Mouse (Mus musculus): ENCODE results near the gene Cx3cr1. TPM values are rescaled to one million over a fixed set of nuclear protein-coding genes. Genes with fewer than 3 reads are reported as not detected.

The Cx3cr1 gene
- polyA plus RNA-seq, 1 experiment from 2014 or later, result 8.0 TPM

GRCm38 (mm10) chr9:120101165-120101564, 31.5 kb upstream of the Cx3cr1 start:
- H3K4me3 ChIP-seq, result no peak overlapping the region
- no peak overlapping the region for H3K27ac ChIP-seq
- H3K4me2 ChIP-seq (replicated peaks), result no peak overlapping the region
- H3K36me3 ChIP-seq, result no peaks in the 10 kb centered on the region
- 89% methylated on average over 2 of the region's 2 CpGs for WGBS
- ATAC-seq (ENCODE audit: insufficient number of reproducible peaks, insufficient read depth, low FRiP score, low TSS enrichment), result no peak
- no peaks in the 10 kb centered on the region for H3K27me3 ChIP-seq
- no peaks in the 10 kb centered on the region for H3K4me1 ChIP-seq
- H3K9me3 ChIP-seq, result no peaks in the 10 kb centered on the region; the same call in 1 of the 2 replicates
- no peak overlapping the region for H3K9ac ChIP-seq

GRCm38 (mm10) chr9:120099304-120099703, 29.6 kb upstream of the Cx3cr1 start:
- Histone ChIP-seq H3K36me3 (no peaks in the 10 kb centered on the region), H3K27ac (no peak overlapping the region), H3K9me3 (no peaks in the 10 kb centered on the region; the same call in 1 of the 2 replicates), H3K4me1 (no peaks in the 10 kb centered on the region), H3K27me3 (no peaks in the 10 kb centered on the region), H3K4me2 (replicated peaks) (no peak overlapping the region), H3K9ac (no peak overlapping the region), H3K4me3 (no peak overlapping the region)
- 89% methylated on average over 8 of the region's 8 CpGs for WGBS
- ATAC-seq (ENCODE audit: insufficient number of reproducible peaks, insufficient read depth, low FRiP score, low TSS enrichment), result no peak

GRCm38 (mm10) chr9:120098682-120099081, 29.0 kb upstream of the Cx3cr1 start:
- no peak overlapping the region for H3K27ac ChIP-seq
- WGBS, result 18% methylated on average over 7 of the region's 7 CpGs
- no peaks in the 10 kb centered on the region for H3K27me3 ChIP-seq
- no peaks in the 10 kb centered on the region for H3K36me3 ChIP-seq
- H3K4me2 ChIP-seq (replicated peaks), result no peak overlapping the region
- H3K9ac ChIP-seq, result no peak overlapping the region
- no peak for ATAC-seq (ENCODE audit: insufficient number of reproducible peaks, insufficient read depth, low FRiP score, low TSS enrichment)
- no peak overlapping the region for H3K4me3 ChIP-seq
- no peaks in the 10 kb centered on the region for H3K4me1 ChIP-seq
- H3K9me3 ChIP-seq, result no peaks in the 10 kb centered on the region; the same call in 1 of the 2 replicates

- WGBS, result 64% methylated on average over 7 of the region's 7 CpGs
- Histone ChIP-seq H3K4me1 (no peaks in the 10 kb centered on the region), H3K9ac (no peak overlapping the region), H3K27me3 (no peaks in the 10 kb centered on the region), H3K9me3 (no peaks in the 10 kb centered on the region), H3K27ac (no peak overlapping the region), H3K4me3 (no peak overlapping the region), H3K4me2 (replicated peaks) (no peak overlapping the region), H3K36me3 (no peaks in the 10 kb centered on the region)
- no peak for ATAC-seq (ENCODE audit: insufficient number of reproducible peaks, insufficient read depth, low FRiP score, low TSS enrichment)
These were observed 26.2 kb upstream of the Cx3cr1 start for GRCm38 (mm10) chr9:120095886-120096285.

- 84% methylated on average over 13 of the region's 13 CpGs for WGBS
- no peak overlapping the region for H3K9ac ChIP-seq
- H3K9me3 ChIP-seq, result peaks cover 5% of the 10 kb centered on the region; the same call in 1 of the 2 replicates
- no peaks in the 10 kb centered on the region for H3K27me3 ChIP-seq
- H3K4me3 ChIP-seq, result no peak overlapping the region
- no peaks in the 10 kb centered on the region for H3K36me3 ChIP-seq
- no peak for ATAC-seq (ENCODE audit: insufficient number of reproducible peaks, insufficient read depth, low FRiP score, low TSS enrichment)
- no peaks in the 10 kb centered on the region for H3K4me1 ChIP-seq
- H3K27ac ChIP-seq, result no peak overlapping the region
- no peak overlapping the region for H3K4me2 ChIP-seq (replicated peaks)
These were observed 24.0 kb upstream of the Cx3cr1 start for GRCm38 (mm10) chr9:120093701-120094100.

- ATAC-seq (ENCODE audit: insufficient number of reproducible peaks, insufficient read depth, low FRiP score, low TSS enrichment), result no peak
- 74% methylated on average over 5 of the region's 5 CpGs for WGBS
- H3K27ac ChIP-seq, result no peak within 1 kb of the TSS
These were observed 22.1 kb upstream of the Cx3cr1 start, which contains the start of gene Ccr8 for GRCm38 (mm10) chr9:120091696-120092238. Ccr8 (plus strand) TSS chr9:120092114.

DNA sequence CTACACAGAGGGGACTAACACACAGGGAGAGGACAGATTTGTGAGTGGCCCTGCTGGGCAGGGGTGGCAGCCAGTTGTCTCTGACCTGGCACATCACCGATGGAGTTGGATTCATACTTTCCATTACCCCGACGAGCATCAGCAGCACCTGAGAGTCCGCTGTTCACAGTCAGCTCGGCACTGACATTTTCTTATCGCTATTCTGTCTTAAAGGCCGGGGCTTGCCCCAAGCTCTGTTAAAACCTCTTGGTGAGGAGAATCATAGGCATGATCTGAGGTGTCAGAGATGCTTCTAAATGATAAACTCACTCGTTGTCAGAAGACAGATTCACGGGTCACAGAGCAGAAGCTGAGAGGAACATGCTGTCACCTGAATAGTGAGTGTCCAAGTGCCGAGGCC, 21.4 kb upstream of the Cx3cr1 start:
- H3K4me3 ChIP-seq, result no peak overlapping the region
- H3K36me3 ChIP-seq, result no peaks in the 10 kb centered on the region
- no peaks in the 10 kb centered on the region for H3K27me3 ChIP-seq
- H3K4me2 ChIP-seq (replicated peaks), result no peak overlapping the region
- no peak overlapping the region for H3K27ac ChIP-seq
- H3K9ac ChIP-seq, result no peak overlapping the region
- H3K4me1 ChIP-seq, result no peaks in the 10 kb centered on the region
- 87% methylated on average over 10 of the region's 10 CpGs for WGBS
- no peak for ATAC-seq (ENCODE audit: insufficient number of reproducible peaks, insufficient read depth, low FRiP score, low TSS enrichment)
- H3K9me3 ChIP-seq, result peaks cover 5% of the 10 kb centered on the region; the same call in 1 of the 2 replicates

More at GRCm38 (mm10) chr9:120091696-120092238, 22.1 kb upstream of the Cx3cr1 start, which contains the start of gene Ccr8:
- Histone ChIP-seq H3K9ac (no peak within 1 kb of the TSS), H3K4me2 (replicated peaks) (no peak within 1 kb of the TSS), H3K4me3 (no peak within 1 kb of the TSS), H3K9me3 (peaks cover 5% of the 10 kb centered on the region; the same call in 1 of the 2 replicates), H3K36me3 (no peaks in the 10 kb centered on the region), H3K4me1 (no peaks in the 10 kb centered on the region), H3K27me3 (no peaks in the 10 kb centered on the region)

DNA sequence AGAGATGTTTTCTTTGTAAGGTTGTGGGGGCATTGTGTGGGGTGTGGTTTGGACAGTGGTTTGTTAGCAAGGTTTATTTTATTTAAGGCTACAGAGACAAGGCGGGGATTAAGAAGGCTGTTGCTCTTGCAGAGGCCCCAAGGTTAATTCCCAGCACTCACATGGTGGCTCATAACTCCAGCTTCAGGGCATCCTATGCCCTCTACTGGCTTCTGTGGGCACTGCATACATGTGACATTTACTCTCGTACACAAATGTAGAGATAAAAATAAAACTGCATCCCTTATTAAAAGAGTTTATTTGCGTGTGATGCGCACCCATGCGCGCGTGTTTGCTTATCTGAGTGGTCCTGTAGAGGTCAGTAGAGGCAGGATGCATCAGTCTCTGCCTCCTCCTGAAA, 19.4 kb upstream of the Cx3cr1 start:
- Histone ChIP-seq H3K36me3 (no peaks in the 10 kb centered on the region), H3K4me2 (replicated peaks) (no peak overlapping the region), H3K27ac (no peak overlapping the region), H3K4me1 (no peaks in the 10 kb centered on the region), H3K4me3 (no peak overlapping the region), H3K9me3 (peaks cover 5% of the 10 kb centered on the region; the same call in 1 of the 2 replicates), H3K27me3 (peaks cover 4% of the 10 kb centered on the region; the same call in 1 of the 2 replicates), H3K9ac (no peak overlapping the region)
- no peak for ATAC-seq (ENCODE audit: insufficient number of reproducible peaks, insufficient read depth, low FRiP score, low TSS enrichment)
- WGBS, result 84% methylated on average over 7 of the region's 7 CpGs

DNA sequence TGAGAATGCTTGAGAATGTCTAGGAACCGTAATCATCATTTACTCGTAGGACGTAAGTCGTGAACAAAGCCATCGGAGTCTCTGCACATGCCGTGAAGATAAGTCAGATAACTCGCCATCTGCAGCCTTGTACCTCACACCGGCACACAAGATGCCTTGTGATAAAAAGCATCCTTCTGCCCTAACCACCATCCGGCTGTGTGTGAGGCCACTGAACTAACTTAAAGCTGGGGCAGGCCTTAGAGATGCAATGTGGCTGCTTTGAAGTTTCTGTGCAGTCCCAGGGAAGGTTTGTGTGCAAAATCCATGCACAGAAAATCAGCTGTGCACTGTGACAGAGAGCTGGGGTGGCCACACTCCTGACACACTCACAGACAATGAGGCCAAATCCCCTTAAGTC, 14.7 kb upstream of the Cx3cr1 start:
- peaks cover 5% of the 10 kb centered on the region; the same call in 1 of the 2 replicates for H3K9me3 ChIP-seq

GRCm38 (mm10) chr9:120083158-120083894, 13.6 kb upstream of the Cx3cr1 start:
- H3K9ac ChIP-seq, result no peak overlapping the region
- 80% methylated on average over 18 of the region's 18 CpGs for WGBS

More for the DNA sequence above, 14.7 kb upstream of the Cx3cr1 start:
- WGBS, result 83% methylated on average over 9 of the region's 9 CpGs
- Histone ChIP-seq H3K4me2 (replicated peaks) (no peak overlapping the region), H3K27me3 (peaks cover 4% of the 10 kb centered on the region; the same call in 1 of the 2 replicates), H3K9ac (no peak overlapping the region), H3K27ac (no peak overlapping the region), H3K36me3 (no peaks in the 10 kb centered on the region), H3K4me1 (no peaks in the 10 kb centered on the region), H3K4me3 (no peak overlapping the region)
- no peak for ATAC-seq (ENCODE audit: insufficient number of reproducible peaks, insufficient read depth, low FRiP score, low TSS enrichment)

GRCm38 (mm10) chr9:120082691-120083090, 13.0 kb upstream of the Cx3cr1 start:
- H3K9ac ChIP-seq, result no peak overlapping the region
- H3K9me3 ChIP-seq, result no peaks in the 10 kb centered on the region
- no peak overlapping the region for H3K4me2 ChIP-seq (replicated peaks)
- no peaks in the 10 kb centered on the region for H3K36me3 ChIP-seq
- H3K4me1 ChIP-seq, result no peaks in the 10 kb centered on the region
- no peak overlapping the region for H3K27ac ChIP-seq
- H3K4me3 ChIP-seq, result no peak overlapping the region
- H3K27me3 ChIP-seq, result peaks cover 4% of the 10 kb centered on the region; the same call in 1 of the 2 replicates
- no peak for ATAC-seq (ENCODE audit: insufficient number of reproducible peaks, insufficient read depth, low FRiP score, low TSS enrichment)
- 83% methylated on average over 4 of the region's 4 CpGs for WGBS

More at GRCm38 (mm10) chr9:120083158-120083894, 13.6 kb upstream of the Cx3cr1 start:
- no peak overlapping the region for H3K27ac ChIP-seq
- no peak for ATAC-seq (ENCODE audit: insufficient number of reproducible peaks, insufficient read depth, low FRiP score, low TSS enrichment)
- H3K36me3 ChIP-seq, result no peaks in the 10 kb centered on the region
- no peak overlapping the region for H3K4me3 ChIP-seq
- H3K9me3 ChIP-seq, result no peaks in the 10 kb centered on the region
- H3K27me3 ChIP-seq, result peaks cover 4% of the 10 kb centered on the region; the same call in 1 of the 2 replicates
- no peaks in the 10 kb centered on the region for H3K4me1 ChIP-seq
- no peak overlapping the region for H3K4me2 ChIP-seq (replicated peaks)

DNA sequence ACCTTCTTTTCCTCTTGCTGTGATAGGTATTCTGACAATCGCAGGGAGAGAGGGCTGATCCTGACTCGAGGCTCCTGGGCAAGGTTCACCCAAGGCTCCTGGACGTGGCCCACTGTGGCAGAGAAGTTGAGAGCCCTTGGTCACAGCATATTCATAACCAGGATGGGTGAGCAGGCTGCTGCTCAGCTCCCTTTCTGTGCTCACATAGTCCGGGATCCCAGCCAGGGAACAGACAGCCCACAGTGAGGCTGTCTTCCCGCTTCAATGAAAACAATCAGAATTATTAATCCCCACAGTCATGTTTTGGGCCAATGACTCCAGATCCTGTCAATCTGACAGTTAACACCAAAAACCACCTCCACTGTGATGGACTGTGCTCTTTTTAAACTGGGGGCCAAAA, 12.3 kb upstream of the Cx3cr1 start:
- Histone ChIP-seq H3K36me3 (no peaks in the 10 kb centered on the region), H3K27ac (no peak overlapping the region), H3K4me2 (replicated peaks) (no peak overlapping the region), H3K4me1 (no peaks in the 10 kb centered on the region), H3K9ac (no peak overlapping the region), H3K9me3 (no peaks in the 10 kb centered on the region), H3K27me3 (peaks cover 4% of the 10 kb centered on the region; the same call in 1 of the 2 replicates), H3K4me3 (no peak overlapping the region)
- ATAC-seq (ENCODE audit: insufficient number of reproducible peaks, insufficient read depth, low FRiP score, low TSS enrichment), result no peak
- 84% methylated on average over 5 of the region's 5 CpGs for WGBS
